Mouse (Mus musculus) ES-E14 (cell line): ENCODE results near the gene Fgf9. TPM values are rescaled to one million over a fixed set of nuclear protein-coding genes. Genes with fewer than 3 reads are reported as not detected.

ENCODE experiments used
- DNase-seq: peaks from one replicate; pipeline ENCODE4 v3.0.0-alpha.2; 2013; ENCODE audit warnings: low read depth, low spot score
- H3K27ac ChIP-seq: 2 replicates; pipeline ENCODE4 v1.5.1; 2012; ENCODE audit warnings: low read depth, mild to moderate bottlenecking, low read length, moderate library complexity, mixed read lengths; ENCODE audit not compliant: poor library complexity, insufficient read depth, severe bottlenecking
- H3K36me3 ChIP-seq: 2 replicates; pipeline ENCODE4 v1.6.1; 2012; ENCODE audit warnings: mild to moderate bottlenecking, low read length, moderate library complexity, mixed read lengths; ENCODE audit not compliant: control insufficient read depth, poor library complexity, insufficient read depth, severe bottlenecking
- H3K4me1 ChIP-seq, 2 experiments: fragments of 150-350 bp in 1 of 2; sonication (generic) in 1 of 2; 2 replicates each; pipeline ENCODE4 v1.6.1; 2012; ENCODE audit warnings: low read length in 2 of 2, mild to moderate bottlenecking in 1 of 2, mixed read lengths in 1 of 2; ENCODE audit not compliant: control insufficient read depth in 2 of 2, insufficient read depth in 2 of 2, poor library complexity in 1 of 2
- H3K4me3 ChIP-seq, 2 experiments: fragments of 150-350 bp in 1 of 2; sonication (generic) in 1 of 2; 2 replicates each; pipeline ENCODE4 v1.5.1; 2012; ENCODE audit warnings: low read length in 2 of 2, low read depth in 1 of 2, mild to moderate bottlenecking in 1 of 2, mixed read lengths in 1 of 2; ENCODE audit not compliant: insufficient read depth in 1 of 2, poor library complexity in 1 of 2, severe bottlenecking in 1 of 2
- H3K9ac ChIP-seq: 2 replicates; pipeline ENCODE4 v1.6.1; 2012; ENCODE audit warnings: low read depth, mild to moderate bottlenecking, low read length, mixed read lengths; ENCODE audit not compliant: poor library complexity, insufficient read depth, severe bottlenecking
- H3K9me3 ChIP-seq: fragments of 150-350 bp; sonication (generic); 2 replicates; pipeline ENCODE4 v1.6.1; 2012; ENCODE audit warnings: low read depth, mild to moderate bottlenecking, low read length; ENCODE audit not compliant: control insufficient read depth, insufficient read depth
- CHD2 ChIP-seq: IDR thresholded peaks from 2 replicates; pipeline ENCODE4 v1.6.1; 2014; ENCODE audit warnings: mild to moderate bottlenecking, low read depth, low read length, inconsistent platforms
- HCFC1 ChIP-seq: IDR thresholded peaks from 2 replicates; pipeline ENCODE4 v1.6.1; 2012; ENCODE audit warnings: low read length, inconsistent platforms, borderline replicate concordance; ENCODE audit not compliant: insufficient read depth
- MAFK ChIP-seq: IDR thresholded peaks from 2 replicates; pipeline ENCODE4 v1.6.1; 2014; ENCODE audit warnings: mild to moderate bottlenecking, low read depth, low read length, inconsistent platforms; ENCODE audit not compliant: insufficient read depth
- ZC3H11A ChIP-seq: IDR thresholded peaks from 2 replicates; pipeline ENCODE4 v1.6.1; 2012; ENCODE audit warnings: low read depth, mild to moderate bottlenecking, inconsistent platforms, low read length, borderline replicate concordance
- ZNF384 ChIP-seq: IDR thresholded peaks from 2 replicates; pipeline ENCODE4 v1.6.1; 2012; ENCODE audit warnings: low read depth, low read length, inconsistent platforms
- in situ Hi-C, 2 experiments: fragments of 600-800 bp; cut with MboI; formaldehyde crosslinking; loops; one replicate each; pipeline ENCODE4 v1.15.1; 2025; ENCODE audit warnings: low sequenced_read_pairs in 2 of 2, inconsistent platforms in 1 of 2; ENCODE audit not compliant: unreplicated experiment in 2 of 2
- total RNA-seq: library from RNA; depleted of rRNA; stranded (reverse); fragments of 300-350 nt; gene quantifications from 2 replicates; pipeline ENCODE4 v1.2.3, GENCODE M21; 2012

Fgf9 gene
- total RNA-seq, 1 experiment = not detected

GRCm38 (mm10) chr14:58071830-58072770 lies 1.8 kb downstream of the Fgf9 start:
- TF ChIP-seq ZNF384 (no peak), ZC3H11A (no peak), MAFK (no peak), HCFC1 (no peak), CHD2 (no peak)
- Histone ChIP-seq H3K27ac (no peak overlapping the region), H3K36me3 (no peaks in the 10 kb centered on the region), H3K4me3 (peak overlapping the region; percentile 47 to 67), H3K9ac (peak overlapping the region; percentile 34), H3K4me1 (no peaks in the 10 kb centered on the region), H3K9me3 (no peaks in the 10 kb centered on the region)
- in situ Hi-C loops = loop anchor here in 1 of 2 experiments (10.0 kb wide), 1 partner anchor 327 kb away; the partner anchor contains the start of gene Gm49361
- DNase-seq = no peak

GRCm38 (mm10) chr14:58072771-58073501 lies 2.6 kb downstream of the Fgf9 start:
- H3K4me3 ChIP-seq = peak overlapping the region; percentile 47 to 67; a peak in 2 of 4 replicates
- no peak for DNase-seq
- no peak overlapping the region for H3K27ac ChIP-seq
- TF ChIP-seq HCFC1 (no peak), ZNF384 (no peak), ZC3H11A (no peak), CHD2 (no peak), MAFK (no peak)
- no peaks in the 10 kb centered on the region for H3K9me3 ChIP-seq
- in situ Hi-C loops = loop anchor here in 1 of 2 experiments (10.0 kb wide), 1 partner anchor 328 kb away; the partner anchor contains the start of gene Gm49361
- H3K9ac ChIP-seq = no peak overlapping the region
- no peaks in the 10 kb centered on the region for H3K36me3 ChIP-seq
- H3K4me1 ChIP-seq = no peaks in the 10 kb centered on the region

GRCm38 (mm10) chr14:58073936-58074335 lies 3.6 kb downstream of the Fgf9 start:
- H3K36me3 ChIP-seq = no peaks in the 10 kb centered on the region
- H3K27ac ChIP-seq = no peak overlapping the region
- in situ Hi-C loops = loop anchor here in 1 of 2 experiments (10.0 kb wide), 1 partner anchor 329 kb away; the partner anchor contains the start of gene Gm49361
- no peak overlapping the region for H3K9ac ChIP-seq
- H3K9me3 ChIP-seq = no peaks in the 10 kb centered on the region
- no peak for DNase-seq
- H3K4me1 ChIP-seq = no peaks in the 10 kb centered on the region
- H3K4me3 ChIP-seq = no peak overlapping the region
- TF ChIP-seq HCFC1 = no peak

GRCm38 (mm10) chr14:58074621-58075432 lies 4.5 kb downstream of the Fgf9 start:
- Histone ChIP-seq H3K9me3 (no peaks in the 10 kb centered on the region), H3K4me1 (no peaks in the 10 kb centered on the region), H3K9ac (no peak overlapping the region), H3K27ac (no peak overlapping the region), H3K36me3 (no peaks in the 10 kb centered on the region), H3K4me3 (peak overlapping the region; percentile 64 to 78)
- TF ChIP-seq ZC3H11A (no peak), HCFC1 (no peak), MAFK (no peak), CHD2 (no peak), ZNF384 (no peak)
- in situ Hi-C loops = loop anchor here in 1 of 2 experiments (10.0 kb wide), 1 partner anchor 330 kb away; the partner anchor contains the start of gene Gm49361
- no peak for DNase-seq
